Mouse (Mus musculus) liver, postnatal 0 days (tissue): ENCODE measurements at regions not wholly inside any gene's neighbourhood (a gene's known extent, or its start where the extent isn't known, plus 50 kb on each side); places are given as distances from the start of the nearest gene placed in this dataset.

Source experiments
- ATAC-seq: fragments of 200-750 bp; cut with Nextera tagmentation; 2 replicates; pipeline ENCODE4 v1.8.0; 2017; ENCODE audit warnings: mild to moderate bottlenecking, moderate library complexity
- DNase-seq: peaks from one replicate; pipeline ENCODE4 v3.0.0-alpha.2; 2016
- H3K27ac ChIP-seq: fragments of 300-500 bp; sonication (generic); 2 replicates; pipeline ENCODE4 v1.5.1; 2014; ENCODE audit warnings: antibody characterized with exemption, moderate library complexity, mild to moderate bottlenecking, low read depth
- H3K27me3 ChIP-seq: fragments of 300-500 bp; sonication (generic); 2 replicates; pipeline ENCODE4 v1.6.1; 2014; ENCODE audit warnings: low read length, control low read depth, mixed read lengths; ENCODE audit not compliant: insufficient read depth
- H3K36me3 ChIP-seq: fragments of 300-500 bp; sonication (generic); replicated peaks from 2 replicates; pipeline ENCODE4 v1.6.1; 2014; ENCODE audit warnings: mild to moderate bottlenecking, control low read depth, low read length, moderate library complexity, mixed read lengths; ENCODE audit not compliant: insufficient read depth
- H3K4me1 ChIP-seq: fragments of 300-500 bp; sonication (generic); 2 replicates; pipeline ENCODE4 v1.6.1; 2014; ENCODE audit warnings: antibody characterized with exemption, mild to moderate bottlenecking, control low read depth; ENCODE audit not compliant: insufficient read depth
- H3K4me2 ChIP-seq: fragments of 300-500 bp; sonication (generic); 2 replicates; pipeline ENCODE4 v1.6.1; 2014; ENCODE audit warnings: low read depth, mild to moderate bottlenecking, low read length, moderate library complexity, mixed read lengths
- H3K4me3 ChIP-seq: fragments of 300-500 bp; sonication (generic); 2 replicates; pipeline ENCODE4 v1.5.1; 2014; ENCODE audit warnings: low read depth, low read length
- H3K9ac ChIP-seq: fragments of 300-500 bp; sonication (generic); replicated peaks from 2 replicates; pipeline ENCODE4 v1.6.1; 2014; ENCODE audit warnings: mild to moderate bottlenecking, moderate library complexity
- H3K9me3 ChIP-seq: fragments of 300-500 bp; sonication (generic); 2 replicates; pipeline ENCODE4 v1.6.1; 2016; ENCODE audit warnings: mild to moderate bottlenecking, control low read depth, low read length, mixed read lengths
- CTCF ChIP-seq: sonication (generic); IDR thresholded peaks from 2 replicates; pipeline ENCODE4 v1.5.1; 2016; ENCODE audit warnings: antibody characterized with exemption, low read depth
- EP300 ChIP-seq: IDR thresholded peaks from 2 replicates; pipeline ENCODE4 v1.6.1; 2016; ENCODE audit warnings: antibody characterized with exemption, low read depth, mild to moderate bottlenecking
- WGBS: fragments of 180-500 bp; shearing (Covaris S2); extraction: QIAGEN DNeasy Blood & Tissue Kit; methylation state at CpG from one replicate; pipeline ENCODE4 v1.1.7; 2014; ENCODE audit not compliant: insufficient replicate concordance; 5-methylcytosine and 5-hydroxymethylcytosine counted together

- Histone ChIP-seq H3K9ac (no peak overlapping the region), H3K4me2 (no peak overlapping the region), H3K4me1 (no peaks in the 10 kb centered on the region), H3K36me3 (no peaks in the 10 kb centered on the region), H3K4me3 (no peak overlapping the region), H3K9me3 (no peaks in the 10 kb centered on the region), H3K27ac (no peak overlapping the region), H3K27me3 (no peaks in the 10 kb centered on the region)
- DNase-seq, result no peak
- 49% methylated on average over 3 of the region's 3 CpGs for WGBS
- ATAC-seq, result no peak
- TF ChIP-seq EP300 (no peak), CTCF (no peak)
Measured at GRCm38 (mm10) chr8:96495406-96495805, 607.1 kb upstream of the Got2 start.

GRCm38 (mm10) chr8:96489804-96490203 lies 601.5 kb upstream of the Got2 start:
- no peaks in the 10 kb centered on the region for H3K27me3 ChIP-seq
- ATAC-seq (no peak), DNase-seq (no peak)
- TF ChIP-seq EP300 (no peak), CTCF (no peak)
- H3K4me3 ChIP-seq, result no peak overlapping the region
- H3K4me2 ChIP-seq, result no peak overlapping the region
- no peak overlapping the region for H3K27ac ChIP-seq
- H3K9ac ChIP-seq, result no peak overlapping the region
- 57% methylated on average over 2 of the region's 2 CpGs for WGBS
- no peaks in the 10 kb centered on the region for H3K9me3 ChIP-seq
- no peaks in the 10 kb centered on the region for H3K36me3 ChIP-seq
- H3K4me1 ChIP-seq, result no peaks in the 10 kb centered on the region

GRCm38 (mm10) chr8:96488741-96489453 lies 600.5 kb upstream of the Got2 start:
- H3K27me3 ChIP-seq, result no peaks in the 10 kb centered on the region
- DNase-seq, result no peak
- no peaks in the 10 kb centered on the region for H3K36me3 ChIP-seq
- no peak for TF ChIP-seq EP300
- no peak for TF ChIP-seq CTCF
- no peak overlapping the region for H3K4me3 ChIP-seq
- H3K9me3 ChIP-seq, result no peaks in the 10 kb centered on the region
- no peak overlapping the region for H3K27ac ChIP-seq
- H3K9ac ChIP-seq, result no peak overlapping the region
- 71% methylated on average over 7 of the region's 7 CpGs for WGBS
- H3K4me2 ChIP-seq, result no peak overlapping the region
- no peak for ATAC-seq
- no peaks in the 10 kb centered on the region for H3K4me1 ChIP-seq

- no peaks in the 10 kb centered on the region for H3K36me3 ChIP-seq
- H3K4me2 ChIP-seq, result no peak overlapping the region
- 47% methylated on average over 6 of the region's 6 CpGs for WGBS
- DNase-seq, result no peak
- H3K9ac ChIP-seq, result no peak overlapping the region
- H3K4me3 ChIP-seq, result no peak overlapping the region
- no peak for ATAC-seq
- H3K27ac ChIP-seq, result no peak overlapping the region
- H3K27me3 ChIP-seq, result no peaks in the 10 kb centered on the region
- no peaks in the 10 kb centered on the region for H3K9me3 ChIP-seq
- H3K4me1 ChIP-seq, result no peaks in the 10 kb centered on the region
- TF ChIP-seq CTCF, result no peak
- no peak for TF ChIP-seq EP300
Measured at GRCm38 (mm10) chr8:96455915-96456314, 567.6 kb upstream of the Got2 start.

GRCm38 (mm10) chr8:96455336-96455735 lies 567.0 kb upstream of the Got2 start:
- Histone ChIP-seq H3K4me2 (no peak overlapping the region), H3K36me3 (no peaks in the 10 kb centered on the region), H3K27ac (no peak overlapping the region), H3K4me1 (no peaks in the 10 kb centered on the region), H3K4me3 (no peak overlapping the region), H3K27me3 (no peaks in the 10 kb centered on the region), H3K9ac (no peak overlapping the region), H3K9me3 (no peaks in the 10 kb centered on the region)
- ATAC-seq, result no peak
- TF ChIP-seq CTCF, result no peak
- TF ChIP-seq EP300, result no peak
- no peak for DNase-seq
- 44% methylated on average over 9 of the region's 9 CpGs for WGBS

GRCm38 (mm10) chr8:96429708-96430107 lies 541.4 kb upstream of the Got2 start:
- H3K4me3 ChIP-seq, result no peak overlapping the region
- no peaks in the 10 kb centered on the region for H3K4me1 ChIP-seq
- no peak overlapping the region for H3K27ac ChIP-seq
- no peaks in the 10 kb centered on the region for H3K9me3 ChIP-seq
- H3K9ac ChIP-seq, result no peak overlapping the region
- H3K36me3 ChIP-seq, result no peaks in the 10 kb centered on the region
- H3K4me2 ChIP-seq, result no peak overlapping the region
- TF ChIP-seq CTCF, result no peak
- TF ChIP-seq EP300, result no peak
- WGBS, result 35% methylated on average over 1 of the region's 1 CpGs
- DNase-seq, result no peak
- no peaks in the 10 kb centered on the region for H3K27me3 ChIP-seq
- no peak for ATAC-seq
